Mouse (Mus musculus) ES-Bruce4 (cell line): ENCODE measurements around the gene Dennd2a. TPM values are rescaled to one million over a fixed set of nuclear protein-coding genes. Genes with fewer than 3 reads are reported as not detected.

ENCODE experiments used
- H3K27ac ChIP-seq: 2 replicates; pipeline ENCODE4 v1.5.1; 2012; ENCODE audit warnings: low read length, inconsistent platforms; ENCODE audit not compliant: insufficient read depth
- H3K27me3 ChIP-seq: 2 replicates; pipeline ENCODE4 v1.6.1; 2012; ENCODE audit warnings: mild to moderate bottlenecking, low read length, inconsistent platforms; ENCODE audit not compliant: control insufficient read depth, poor library complexity, insufficient read depth, severe bottlenecking
- H3K36me3 ChIP-seq: 2 replicates; pipeline ENCODE4 v1.6.1; 2012; ENCODE audit warnings: inconsistent platforms, mild to moderate bottlenecking, low read length, moderate library complexity; ENCODE audit not compliant: control insufficient read depth, poor library complexity, insufficient read depth, severe bottlenecking
- H3K4me1 ChIP-seq: one replicate; pipeline ENCODE4 v1.8.1; 2011; ENCODE audit warnings: low read length; ENCODE audit not compliant: control insufficient read depth, insufficient read depth
- H3K4me3 ChIP-seq: 2 replicates; pipeline ENCODE4 v1.5.1; 2011; ENCODE audit warnings: low read depth, mild to moderate bottlenecking, low read length
- H3K9ac ChIP-seq: 2 replicates; pipeline ENCODE4 v1.6.1; 2012; ENCODE audit warnings: low read depth, mild to moderate bottlenecking, inconsistent platforms; ENCODE audit not compliant: poor library complexity, severe bottlenecking
- H3K9me3 ChIP-seq: replicated peaks from 2 replicates; pipeline ENCODE4 v1.6.1; 2012; ENCODE audit warnings: mild to moderate bottlenecking, low read length, inconsistent platforms; ENCODE audit not compliant: control insufficient read depth, poor library complexity, insufficient read depth, severe bottlenecking
- CTCF ChIP-seq: IDR thresholded peaks from one replicate; pipeline ENCODE4 v1.8.1; 2011; ENCODE audit warnings: low read depth, low read length
- EP300 ChIP-seq: IDR thresholded peaks from 2 replicates; pipeline ENCODE4 v1.6.1; 2011; ENCODE audit warnings: low read depth, low read length; ENCODE audit not compliant: insufficient read depth
- POLR2A ChIP-seq: IDR thresholded peaks from one replicate; pipeline ENCODE4 v1.8.1; 2011; ENCODE audit warnings: low read length; ENCODE audit not compliant: insufficient read depth
- polyA plus RNA-seq: library from polyadenylated mRNA; stranded (reverse); fragments of >200 nt; gene quantifications from 2 replicates; pipeline ENCODE4 v1.2.4, GENCODE M21; 2011; ENCODE audit warnings: low read depth; ENCODE audit not compliant: missing spikeins, insufficient read depth, insufficient read length

The Dennd2a gene
- polyA plus RNA-seq, 1 experiment = 29.8 TPM

DNA sequence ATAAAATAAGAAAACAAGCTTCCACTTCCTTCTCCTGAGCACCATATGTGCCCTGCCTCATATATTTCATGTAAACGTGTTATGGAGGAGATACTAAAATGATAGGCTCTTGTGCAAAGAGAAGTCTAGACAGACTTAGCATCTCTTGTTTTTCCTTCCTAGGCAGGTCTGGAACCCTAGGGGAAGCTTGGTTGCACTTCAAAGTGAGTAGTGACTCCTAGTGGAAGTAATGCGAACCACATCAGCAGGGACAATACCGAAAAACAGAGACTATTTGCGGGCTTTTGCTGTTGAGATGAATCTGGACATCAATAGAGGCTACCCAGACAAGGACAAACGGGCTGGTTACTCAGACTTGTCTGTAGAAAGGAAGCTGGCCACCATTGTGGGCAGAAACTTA, 9.9 kb upstream of the Dennd2a start:
- no peak overlapping the region for H3K4me3 ChIP-seq
- no peaks in the 10 kb centered on the region for H3K9me3 ChIP-seq
- no peaks in the 10 kb centered on the region for H3K4me1 ChIP-seq
- H3K27ac ChIP-seq = no peak overlapping the region
- TF ChIP-seq POLR2A = no peak
- TF ChIP-seq CTCF = no peak
- TF ChIP-seq EP300 = no peak
- H3K36me3 ChIP-seq = no peaks in the 10 kb centered on the region
- no peaks in the 10 kb centered on the region for H3K27me3 ChIP-seq
- H3K9ac ChIP-seq = no peak overlapping the region

DNA sequence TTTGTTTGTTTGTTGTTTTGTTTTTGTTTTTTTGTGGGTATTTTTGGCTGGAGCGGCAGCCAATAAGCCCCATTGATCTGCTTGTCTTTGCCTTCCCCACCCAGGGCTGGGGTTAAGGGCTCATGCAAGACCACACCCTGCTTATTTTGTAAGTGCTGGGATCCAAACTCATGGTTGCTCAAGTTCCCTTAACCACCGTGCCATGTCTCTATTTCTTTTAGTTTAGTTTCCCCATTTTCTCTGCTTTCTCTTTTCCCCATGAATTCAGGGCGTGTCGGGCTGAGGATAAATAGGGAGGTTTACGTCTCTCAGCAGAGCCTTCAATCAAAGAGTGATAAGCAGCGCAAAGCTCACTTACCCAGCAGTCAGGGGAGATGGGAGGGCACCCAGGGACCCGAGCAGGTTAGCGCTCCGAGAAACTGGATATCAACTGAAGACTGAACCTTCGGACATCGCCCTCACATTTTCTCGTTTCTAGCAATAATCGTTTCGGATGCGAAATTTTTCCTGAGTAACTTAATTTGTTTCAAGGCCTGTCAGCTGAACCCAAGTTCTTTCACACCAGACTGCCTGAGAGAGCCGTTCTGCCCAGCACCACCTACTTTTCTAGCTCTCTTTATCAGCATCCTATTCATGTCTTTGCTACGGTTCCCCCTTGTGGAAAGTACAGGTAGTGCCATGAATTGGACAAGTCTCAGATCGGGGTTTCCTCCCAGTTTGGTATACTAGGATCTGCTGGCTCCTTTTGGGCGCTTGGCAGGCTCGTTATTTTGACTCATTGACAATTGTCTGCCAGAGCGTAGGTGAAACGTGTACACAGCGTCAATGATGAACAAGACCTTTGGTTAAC, 4.7 kb upstream of the Dennd2a start:
- Histone ChIP-seq H3K27me3 (no peaks in the 10 kb centered on the region), H3K9me3 (no peaks in the 10 kb centered on the region), H3K27ac (no peak overlapping the region), H3K4me1 (no peaks in the 10 kb centered on the region), H3K36me3 (no peaks in the 10 kb centered on the region), H3K4me3 (peak overlapping the region; percentile 5; the same call in 1 of the 2 replicates), H3K9ac (no peak overlapping the region)
- TF ChIP-seq CTCF = peak; percentile 10
- TF ChIP-seq POLR2A = no peak

DNA sequence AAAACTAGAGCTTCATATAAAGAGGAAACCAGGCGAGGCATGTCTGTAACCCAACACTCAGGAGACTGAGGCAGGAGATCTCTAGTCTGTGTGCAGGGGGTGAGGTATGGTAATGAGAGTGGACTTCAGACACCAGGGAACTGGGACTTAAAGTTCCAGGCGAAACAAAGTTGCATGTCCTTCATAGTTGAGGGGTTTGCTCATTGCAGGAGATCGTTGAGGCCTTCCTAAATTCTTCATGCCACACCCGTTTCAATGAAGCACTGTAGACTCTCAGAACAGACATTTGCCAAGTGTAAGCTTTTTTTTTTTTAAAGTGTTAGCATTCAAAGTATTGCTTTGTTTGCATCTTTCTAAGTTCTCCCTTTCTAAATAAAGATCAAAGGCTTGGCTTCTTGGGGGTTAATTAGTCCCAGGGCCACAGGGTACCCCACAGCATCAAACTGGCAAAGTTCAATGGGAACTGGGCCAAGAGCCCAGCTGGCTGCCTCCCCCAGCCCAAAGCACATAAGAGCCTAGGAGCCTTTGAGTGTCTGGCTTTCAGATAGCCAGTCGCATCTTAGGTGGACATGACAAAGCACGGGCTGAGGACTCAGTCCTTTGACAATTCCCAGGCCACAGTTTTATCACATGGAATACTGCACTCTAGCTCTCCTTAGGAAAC, 1.7 kb upstream of the Dennd2a start:
- Histone ChIP-seq H3K27me3 (no peaks in the 10 kb centered on the region), H3K27ac (no peak overlapping the region), H3K4me1 (peaks cover 6% of the 10 kb centered on the region), H3K4me3 (no peak overlapping the region), H3K36me3 (no peaks in the 10 kb centered on the region), H3K9ac (no peak overlapping the region), H3K9me3 (no peaks in the 10 kb centered on the region)
- no peak for TF ChIP-seq POLR2A
- TF ChIP-seq EP300 = no peak
- no peak for TF ChIP-seq CTCF

DNA sequence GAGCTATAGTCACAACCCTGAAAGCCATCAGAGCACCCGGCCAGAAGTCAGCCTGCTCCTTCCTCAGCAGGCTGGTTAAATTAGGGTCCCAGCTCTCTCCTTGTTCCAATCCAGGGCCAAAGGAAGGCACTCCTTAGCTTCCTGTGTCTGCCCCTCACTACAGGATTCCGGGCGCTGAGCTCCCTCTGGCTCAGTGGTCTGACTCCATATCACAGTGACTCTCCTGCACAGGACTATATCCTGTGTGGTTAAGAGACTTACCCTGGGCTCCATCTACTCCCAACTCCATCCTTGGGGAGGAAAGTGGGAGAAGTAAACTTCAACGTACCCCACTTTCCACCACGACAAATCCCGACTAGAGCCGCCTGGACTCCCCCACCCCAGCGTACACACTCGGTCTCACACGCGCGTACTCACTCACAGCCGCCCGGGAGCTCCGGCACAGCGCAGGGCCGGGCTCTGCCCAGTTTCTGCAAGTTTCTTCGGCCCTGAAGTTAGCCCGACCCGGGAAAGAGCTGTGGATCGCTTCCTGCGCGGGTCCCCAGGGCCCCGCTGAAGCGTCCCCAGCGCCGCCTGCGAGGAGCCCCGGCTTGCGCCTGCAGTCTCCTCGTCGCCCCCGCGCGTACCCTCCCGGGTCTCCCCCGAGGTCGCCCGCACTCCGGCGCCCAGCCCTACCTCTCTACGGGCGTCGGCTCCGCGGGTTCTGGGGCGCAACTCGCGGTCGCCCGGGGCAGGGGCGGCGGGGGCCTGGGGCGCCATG, 587 bp downstream of the Dennd2a start:
- TF ChIP-seq EP300 = no peak
- no peak for TF ChIP-seq POLR2A
- no peak overlapping the region for H3K27ac ChIP-seq
- H3K9me3 ChIP-seq = no peaks in the 10 kb centered on the region
- H3K9ac ChIP-seq = peak overlapping the region; percentile 96
- H3K4me1 ChIP-seq = peaks cover 6% of the 10 kb centered on the region
- peak overlapping the region; percentile 65 for H3K4me3 ChIP-seq
- H3K27me3 ChIP-seq = no peaks in the 10 kb centered on the region
- no peaks in the 10 kb centered on the region for H3K36me3 ChIP-seq

DNA sequence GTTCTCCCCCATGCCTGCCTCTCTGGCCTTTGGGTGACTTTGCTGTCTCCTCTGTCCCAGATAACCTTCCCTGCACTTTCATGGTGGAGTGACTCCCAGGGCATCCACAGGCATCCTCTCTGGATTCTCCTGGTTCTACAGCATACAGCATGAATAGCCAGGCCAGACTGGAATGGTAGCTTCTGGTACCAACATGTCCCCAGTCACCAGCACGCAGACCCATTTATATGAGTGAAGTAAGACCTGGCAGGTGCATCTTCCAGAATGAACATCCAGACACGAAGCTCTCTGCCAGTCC, 2.1 kb downstream of the Dennd2a start:
- Histone ChIP-seq H3K4me3 (no peak overlapping the region), H3K9ac (no peak overlapping the region), H3K4me1 (peaks cover 8% of the 10 kb centered on the region), H3K27ac (no peak overlapping the region), H3K27me3 (no peaks in the 10 kb centered on the region), H3K36me3 (no peaks in the 10 kb centered on the region), H3K9me3 (no peaks in the 10 kb centered on the region)
- TF ChIP-seq EP300 (0 out of 2 replicates have a peak, but pooled peaks have one; percentile 13), CTCF (no peak), POLR2A (no peak)
